In the genomic region with DNA sequence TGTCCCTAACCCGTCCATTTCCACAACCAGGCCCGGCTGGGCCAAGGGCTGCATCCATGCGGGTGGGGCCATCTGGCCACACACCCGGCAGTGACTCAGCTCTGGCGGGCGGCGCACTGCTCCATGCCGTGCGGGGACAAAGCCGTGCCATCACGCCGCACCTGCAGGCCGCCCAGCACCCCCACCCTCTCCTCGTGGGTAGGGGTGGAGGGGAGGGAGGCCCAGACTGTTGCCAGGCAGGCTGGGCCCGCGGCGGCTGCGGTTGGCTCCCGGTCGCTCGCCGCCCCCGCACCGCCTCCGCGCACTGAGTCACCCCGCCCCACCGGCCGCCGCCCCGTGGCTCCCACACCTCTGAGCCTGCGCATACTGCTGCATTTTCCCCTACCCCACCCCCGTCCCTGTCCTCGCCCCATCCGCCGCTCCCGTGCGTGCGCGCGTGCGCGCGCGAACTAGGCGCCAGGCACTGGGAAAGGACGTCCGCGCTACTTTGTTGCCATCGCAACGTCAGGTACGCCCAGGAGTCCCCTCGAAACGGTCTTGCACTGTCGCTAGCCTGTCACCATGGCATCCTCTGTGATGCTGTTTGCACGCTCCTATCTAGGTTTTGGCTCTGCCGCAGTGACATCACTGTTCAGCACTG, we compare ENCODE assay signal across 8 mouse cellular contexts.
DNase-seq lines count a peak whose midpoint lies in the region; ATAC-seq and TF ChIP-seq lines count a peak whose summit lies in the region.

No protein-coding gene starts in this region.

- H3K9me3 ChIP-seq in heart, embryonic 13.5 days = no peaks in the 10 kb centered on the region
- no peaks in the 10 kb centered on the region for H3K9me3 ChIP-seq in kidney, postnatal 0 days (replicated peaks; ENCODE audit: low read length)

- TF ChIP-seq POLR2A in embryonic fibroblast, embryonic 13.5 days (IDR thresholded peaks at IDR 0.05; ENCODE audit: low read depth, low read length) = peak; percentile 51; the same call in 1 of the 2 replicates
- 0 out of 2 replicates have a peak, but pooled peaks have one; percentile 47 for TF ChIP-seq POLR2A in liver, adult 2 months (IDR thresholded peaks at IDR 0.05; ENCODE audit: extremely low read depth, insufficient read depth, low read length)
- peak; percentile 61 for TF ChIP-seq POLR2A in myocyte (IDR thresholded peaks at IDR 0.05; ENCODE audit: insufficient read length, low read depth)

- H3K27ac ChIP-seq in embryonic fibroblast, embryonic 13.5 days (ENCODE audit: insufficient read depth, low read length) = no peak overlapping the region
- H3K27ac ChIP-seq in heart, embryonic 13.5 days (replicated peaks) = peak overlapping the region; percentile 91
- peak overlapping the region; percentile 84 for H3K27ac ChIP-seq in kidney, postnatal 0 days
- H3K27ac ChIP-seq in liver, adult 2 months (replicated peaks; ENCODE audit: insufficient read depth, low read depth, low read length) = peak overlapping the region; percentile 62

- peak; percentile 78 for ATAC-seq in heart, embryonic 13.5 days (ENCODE audit: extremely low read depth, insufficient number of reproducible peaks, low FRiP score, low TSS enrichment)
- ATAC-seq in kidney, postnatal 0 days (replicated peaks; ENCODE audit: low FRiP score, low read depth) = peak; percentile 93

- DNase-seq in CD4-positive helper T cell, adult 2 months (ENCODE audit: low read depth, low spot score) = peak; percentile 96
- peak; percentile 98 for DNase-seq in brain, adult 2 months (ENCODE audit: low read depth, low spot score)
- DNase-seq in kidney, postnatal 0 days (ENCODE audit: low spot score) = peak; percentile 84
- DNase-seq in liver, adult 2 months (ENCODE audit: extremely low read depth, low read depth, low spot score) = peak; percentile 72
- peak; percentile 82 to 90 for DNase-seq in spleen, postnatal 4 days (ENCODE audit: low spot score in 2 of 2)

- H3K4me3 ChIP-seq in embryonic fibroblast, embryonic 13.5 days (ENCODE audit: insufficient read depth, low read length) = peak overlapping the region; percentile 51
- H3K4me3 ChIP-seq in heart, embryonic 13.5 days = peak overlapping the region; percentile 69
- H3K4me3 ChIP-seq in kidney, postnatal 0 days (replicated peaks; ENCODE audit: low read depth, low read length) = peak overlapping the region; percentile 57
- H3K4me3 ChIP-seq in liver, adult 2 months (ENCODE audit: insufficient read depth, low read depth, low read length) = peak overlapping the region; percentile 58
- H3K4me3 ChIP-seq in myocyte = peak overlapping the region; percentile 21

- peak overlapping the region; percentile 14 for H3ac ChIP-seq in myocyte (ENCODE audit: control insufficient read depth, insufficient read length)

- H3K79me2 ChIP-seq in liver, adult 2 months (ENCODE audit: control insufficient read depth, insufficient read depth, low read length) = no peaks in the 10 kb centered on the region
- H3K79me2 ChIP-seq in myocyte (ENCODE audit: control insufficient read depth, insufficient read depth) = no peaks in the 10 kb centered on the region

- H3K36me3 ChIP-seq in heart, embryonic 13.5 days = no peaks in the 10 kb centered on the region
- no peaks in the 10 kb centered on the region for H3K36me3 ChIP-seq in kidney, postnatal 0 days (ENCODE audit: insufficient read depth, low read length)
- no peaks in the 10 kb centered on the region for H3K36me3 ChIP-seq in liver, adult 2 months (ENCODE audit: control insufficient read depth, insufficient read depth, low read length)
- H3K36me3 ChIP-seq in myocyte (ENCODE audit: control insufficient read depth, insufficient read depth) = no peaks in the 10 kb centered on the region

- H3K9ac ChIP-seq in heart, embryonic 13.5 days = peak overlapping the region; percentile 92
- H3K9ac ChIP-seq in kidney, postnatal 0 days (ENCODE audit: low read depth, low read length) = peak overlapping the region; percentile 76
- peak overlapping the region; percentile 69 for H3K9ac ChIP-seq in liver, adult 2 months (ENCODE audit: low read depth, low read length)

- H3K4me1 ChIP-seq in embryonic fibroblast, embryonic 13.5 days (ENCODE audit: control insufficient read depth, insufficient read depth, low read length) = peaks cover 10% of the 10 kb centered on the region; the same call in 1 of the 2 replicates
- peaks cover 23% of the 10 kb centered on the region for H3K4me1 ChIP-seq in heart, embryonic 13.5 days
- peaks cover 8% of the 10 kb centered on the region; the same call in 1 of the 2 replicates for H3K4me1 ChIP-seq in kidney, postnatal 0 days (replicated peaks; ENCODE audit: insufficient read depth, low read length)
- H3K4me1 ChIP-seq in liver, adult 2 months (ENCODE audit: control insufficient read depth, insufficient read depth, low read length) = peaks cover 5% of the 10 kb centered on the region; the same call in 1 of the 2 replicates

- no peaks in the 10 kb centered on the region for H3K27me3 ChIP-seq in heart, embryonic 13.5 days (replicated peaks)
- no peaks in the 10 kb centered on the region for H3K27me3 ChIP-seq in kidney, postnatal 0 days (ENCODE audit: insufficient read depth, low read length)
- no peaks in the 10 kb centered on the region for H3K27me3 ChIP-seq in liver, adult 2 months (ENCODE audit: control insufficient read depth, insufficient read depth, low read length)
- no peaks in the 10 kb centered on the region for H3K27me3 ChIP-seq in myocyte (ENCODE audit: control insufficient read depth, insufficient read depth, insufficient read length)

- WGBS in heart, embryonic 13.5 days = 1% methylated on average over 54 of the region's 57 CpGs
- WGBS in kidney, postnatal 0 days = under 1% methylated on average over 55 of the region's 57 CpGs
- under 1% methylated on average over 57 of the region's 57 CpGs for WGBS in liver, adult 2 months

- peak overlapping the region; percentile 92 for H3K4me2 ChIP-seq in heart, embryonic 13.5 days
- H3K4me2 ChIP-seq in kidney, postnatal 0 days (ENCODE audit: low read length) = peak overlapping the region; percentile 94
- H3K4me2 ChIP-seq in myocyte (ENCODE audit: low read depth) = peak overlapping the region; percentile 93

- no peak for TF ChIP-seq CTCF in embryonic fibroblast, embryonic 13.5 days (IDR thresholded peaks at IDR 0.05; ENCODE audit: borderline replicate concordance, insufficient read depth, low read length)
- TF ChIP-seq CTCF in kidney, postnatal 0 days (IDR thresholded peaks at IDR 0.05; ENCODE audit: low read depth) = no peak
- 0 out of 2 replicates have a peak, but pooled peaks have one; percentile 0 for TF ChIP-seq CTCF in liver, adult 2 months (IDR thresholded peaks at IDR 0.05; ENCODE audit: low read depth, low read length)

TF ChIP-seq in myocyte, 11 proteins besides CTCF, POLR2A, EP300 and RAD21:
- TF ChIP-seq E2F4 (IDR thresholded peaks at IDR 0.05; ENCODE audit: insufficient read depth) = no peak
- TF ChIP-seq MYOG (IDR thresholded peaks at IDR 0.05; ENCODE audit: control insufficient read depth in 1 of 3, insufficient read depth in 1 of 3, insufficient read length in 2 of 3, low read depth in 2 of 3) = peak in 2 of 3 experiments; percentile 86 to 91
- TF ChIP-seq MYOD1 (IDR thresholded peaks at IDR 0.05; ENCODE audit: control insufficient read depth in 1 of 3, insufficient read length in 2 of 3, low read depth in 2 of 3) = peak in 2 of 3 experiments; percentile 36 to 88
- peak; percentile 10 for TF ChIP-seq TCF12 (IDR thresholded peaks at IDR 0.05; ENCODE audit: insufficient read depth, poor library complexity, severe bottlenecking)
- TF ChIP-seq MAX (IDR thresholded peaks at IDR 0.05; ENCODE audit: low read depth) = no peak
- no peak for TF ChIP-seq CEBPB (IDR thresholded peaks at IDR 0.05; ENCODE audit: insufficient read depth, poor library complexity, severe bottlenecking)
- peak; percentile 43 for TF ChIP-seq TCF3 (IDR thresholded peaks at IDR 0.05; ENCODE audit: insufficient read length, low read depth)
- peak; percentile 33 for TF ChIP-seq POLR2AphosphoS2 (IDR thresholded peaks at IDR 0.05; ENCODE audit: insufficient read length, low read depth)
- no peak for TF ChIP-seq REST (IDR thresholded peaks at IDR 0.05; ENCODE audit: insufficient read depth, insufficient read length)
- TF ChIP-seq SRF (IDR thresholded peaks at IDR 0.05; ENCODE audit: control insufficient read depth, insufficient read length, low read depth) = no peak
- no peak for TF ChIP-seq USF1 (IDR thresholded peaks at IDR 0.05; ENCODE audit: low read depth)
